Mouse (Mus musculus) intestine, embryonic 15.5 days (tissue): Measurements from ENCODE around the gene Stx4a. TPM values are rescaled to one million over a fixed set of nuclear protein-coding genes. Genes with fewer than 3 reads are reported as not detected.
"Not testable (repeated sequence)": the region's sequence is repeated elsewhere in the genome, so short reads cannot be mapped to it uniquely, and the experiment has no call there.

ENCODE experiments used
- ATAC-seq: fragments of 200-750 bp; cut with Nextera tagmentation; 2 replicates; pipeline ENCODE4 v1.8.0; 2017; ENCODE audit warnings: moderate TSS enrichment, moderate library complexity
- H3K27ac ChIP-seq: fragments of 300-500 bp; sonication (generic); 2 replicates; pipeline ENCODE4 v1.5.1; 2015; ENCODE audit warnings: mild to moderate bottlenecking, inconsistent platforms
- H3K27me3 ChIP-seq: fragments of 300-500 bp; sonication (generic); replicated peaks from 2 replicates; pipeline ENCODE4 v1.6.1; 2015; ENCODE audit warnings: inconsistent platforms
- H3K36me3 ChIP-seq: fragments of 300-500 bp; sonication (generic); 2 replicates; pipeline ENCODE4 v1.6.1; 2015; ENCODE audit warnings: inconsistent platforms
- H3K4me1 ChIP-seq: fragments of 300-500 bp; sonication (generic); replicated peaks from 2 replicates; pipeline ENCODE4 v1.6.1; 2015; ENCODE audit warnings: inconsistent platforms
- H3K4me2 ChIP-seq: fragments of 300-500 bp; sonication (generic); replicated peaks from 2 replicates; pipeline ENCODE4 v1.6.1; 2015; ENCODE audit warnings: mild to moderate bottlenecking, inconsistent platforms
- H3K4me3 ChIP-seq: fragments of 300-500 bp; sonication (generic); replicated peaks from 2 replicates; pipeline ENCODE4 v1.5.1; 2015; ENCODE audit warnings: inconsistent platforms
- H3K9ac ChIP-seq: fragments of 300-500 bp; sonication (generic); 2 replicates; pipeline ENCODE4 v1.6.1; 2015; ENCODE audit warnings: inconsistent platforms
- H3K9me3 ChIP-seq: fragments of 300-500 bp; sonication (generic); 2 replicates; pipeline ENCODE4 v1.6.1; 2016; ENCODE audit warnings: inconsistent platforms
- WGBS: fragments of 180-500 bp; shearing (Covaris S2); methylation state at CpG from one replicate; pipeline ENCODE4 v1.1.7; 2015; 5-methylcytosine and 5-hydroxymethylcytosine counted together
- polyA plus RNA-seq: library from polyadenylated mRNA; unstranded; fragments of >200 nt; fragmentation: Nextera tagmentation; extraction: Ambion mirVana; gene quantifications from 2 replicates; pipeline ENCODE4 v1.2.1, GENCODE M21; 2015

The Stx4a gene
- polyA plus RNA-seq, 1 experiment from 2014 or later: 40.6 TPM

GRCm38 (mm10) chr7:127815954-127816821, 7.9 kb upstream of the Stx4a start:
- Histone ChIP-seq H3K4me2 (no peak overlapping the region), H3K9me3 (no peaks in the 10 kb centered on the region), H3K27ac (peak overlapping the region; percentile 10), H3K4me1 (no peaks in the 10 kb centered on the region), H3K9ac (no peak overlapping the region), H3K27me3 (no peaks in the 10 kb centered on the region), H3K4me3 (no peak overlapping the region), H3K36me3 (no peaks in the 10 kb centered on the region)
- ATAC-seq: peak; percentile 18; the same call in 1 of the 2 replicates
- WGBS: 54% methylated on average over 15 of the region's 15 CpGs

GRCm38 (mm10) chr7:127817053-127817452, 7.0 kb upstream of the Stx4a start:
- WGBS: 79% methylated on average over 7 of the region's 7 CpGs
- Histone ChIP-seq H3K36me3 (no peaks in the 10 kb centered on the region), H3K9me3 (no peaks in the 10 kb centered on the region), H3K27ac (no peak overlapping the region), H3K4me3 (no peak overlapping the region), H3K4me2 (no peak overlapping the region), H3K9ac (no peak overlapping the region), H3K27me3 (no peaks in the 10 kb centered on the region), H3K4me1 (0 out of 2 replicates have a peak, but pooled peaks cover 3% of the 10 kb centered on the region)
- ATAC-seq: no peak

GRCm38 (mm10) chr7:127817776-127818175, 6.3 kb upstream of the Stx4a start:
- H3K36me3 ChIP-seq: no peaks in the 10 kb centered on the region
- H3K4me2 ChIP-seq: no peak overlapping the region
- H3K4me3 ChIP-seq: no peak overlapping the region
- no peak overlapping the region for H3K9ac ChIP-seq
- no peak for ATAC-seq
- no peak overlapping the region for H3K27ac ChIP-seq
- no peaks in the 10 kb centered on the region for H3K9me3 ChIP-seq
- 0 out of 2 replicates have a peak, but pooled peaks cover 3% of the 10 kb centered on the region for H3K4me1 ChIP-seq
- no peaks in the 10 kb centered on the region for H3K27me3 ChIP-seq
- WGBS: 90% methylated on average over 5 of the region's 5 CpGs

GRCm38 (mm10) chr7:127820836-127821509, 3.1 kb upstream of the Stx4a start:
- Histone ChIP-seq H3K36me3 (no peaks in the 10 kb centered on the region), H3K9me3 (no peaks in the 10 kb centered on the region), H3K4me3 (no peak overlapping the region), H3K4me2 (no peak overlapping the region), H3K9ac (no peak overlapping the region), H3K27me3 (no peaks in the 10 kb centered on the region), H3K4me1 (peaks cover 7% of the 10 kb centered on the region; the same call in 1 of the 2 replicates), H3K27ac (0 out of 2 replicates have a peak overlapping the region, but pooled peaks have one; percentile 13)
- WGBS: 53% methylated on average over 13 of the region's 13 CpGs
- no peak for ATAC-seq

- WGBS: 92% methylated on average over 3 of the region's 3 CpGs
- H3K27me3 ChIP-seq: no peaks in the 10 kb centered on the region
- no peak overlapping the region for H3K4me2 ChIP-seq
- H3K9me3 ChIP-seq: no peaks in the 10 kb centered on the region
- H3K4me1 ChIP-seq: peaks cover 7% of the 10 kb centered on the region; the same call in 1 of the 2 replicates
- ATAC-seq: no peak
- no peaks in the 10 kb centered on the region for H3K36me3 ChIP-seq
- no peak overlapping the region for H3K27ac ChIP-seq
- H3K9ac ChIP-seq: no peak overlapping the region
- no peak overlapping the region for H3K4me3 ChIP-seq
Observed at GRCm38 (mm10) chr7:127822494-127822893, 1.6 kb upstream of the Stx4a start.

- H3K27me3 ChIP-seq: no peaks in the 10 kb centered on the region
- H3K9me3 ChIP-seq: no peaks in the 10 kb centered on the region
- peak overlapping the region; percentile 72 for H3K4me2 ChIP-seq
- H3K27ac ChIP-seq: no peak overlapping the region
- peaks cover 7% of the 10 kb centered on the region; the same call in 1 of the 2 replicates for H3K4me1 ChIP-seq
- H3K9ac ChIP-seq: peak overlapping the region; percentile 67; the same call in 1 of the 2 replicates
- H3K4me3 ChIP-seq: peak overlapping the region; percentile 56
- no peaks in the 10 kb centered on the region for H3K36me3 ChIP-seq
- WGBS: 66% methylated on average over 11 of the region's 11 CpGs
- ATAC-seq: peak; percentile 37
Observed at GRCm38 (mm10) chr7:127823236-127824171, 590 bp upstream of the Stx4a start.

- Histone ChIP-seq H3K4me3 (no peak overlapping the region), H3K27me3 (no peaks in the 10 kb centered on the region), H3K9ac (no peak overlapping the region), H3K4me1 (no peaks in the 10 kb centered on the region), H3K9me3 (no peaks in the 10 kb centered on the region), H3K4me2 (no peak overlapping the region), H3K27ac (no peak overlapping the region), H3K36me3 (no peaks in the 10 kb centered on the region)
- 78% methylated on average over 2 of the region's 2 CpGs for WGBS
- ATAC-seq: no peak
Observed at GRCm38 (mm10) chr7:127835550-127835949, 11.5 kb downstream of the Stx4a start.

GRCm38 (mm10) chr7:127837473-127837872, 13.4 kb downstream of the Stx4a start:
- H3K36me3 ChIP-seq: no peaks in the 10 kb centered on the region
- H3K27me3 ChIP-seq: no peaks in the 10 kb centered on the region
- H3K9me3 ChIP-seq: no peaks in the 10 kb centered on the region
- no peak overlapping the region for H3K9ac ChIP-seq
- 90% methylated on average over 5 of the region's 5 CpGs for WGBS
- peaks cover 5% of the 10 kb centered on the region; the same call in 1 of the 2 replicates for H3K4me1 ChIP-seq
- H3K27ac ChIP-seq: no peak overlapping the region
- no peak for ATAC-seq
- no peak overlapping the region for H3K4me3 ChIP-seq
- no peak overlapping the region for H3K4me2 ChIP-seq

GRCm38 (mm10) chr7:127837878-127838277, 13.8 kb downstream of the Stx4a start:
- not testable (repeated sequence) for H3K27me3 ChIP-seq, ATAC-seq, H3K27ac ChIP-seq, H3K4me1 ChIP-seq, H3K9me3 ChIP-seq, H3K4me3 ChIP-seq, H3K9ac ChIP-seq, H3K36me3 ChIP-seq, H3K4me2 ChIP-seq
- WGBS: 82% methylated on average over 4 of the region's 4 CpGs

GRCm38 (mm10) chr7:127840031-127840430, 15.9 kb downstream of the Stx4a start:
- not testable (repeated sequence) for H3K27ac ChIP-seq, H3K36me3 ChIP-seq, H3K4me3 ChIP-seq, H3K4me1 ChIP-seq, H3K4me2 ChIP-seq, H3K9ac ChIP-seq, H3K27me3 ChIP-seq, H3K9me3 ChIP-seq, ATAC-seq
- WGBS: 82% methylated on average over 2 of the region's 2 CpGs

GRCm38 (mm10) chr7:127840886-127841285, 16.8 kb downstream of the Stx4a start:
- WGBS: 6% methylated on average over 15 of the region's 15 CpGs
- peaks cover 8% of the 10 kb centered on the region; the same call in 1 of the 2 replicates for H3K36me3 ChIP-seq
- H3K9me3 ChIP-seq: no peaks in the 10 kb centered on the region
- peak overlapping the region; percentile 88 for H3K27ac ChIP-seq
- peak overlapping the region; percentile 77 for H3K4me2 ChIP-seq
- ATAC-seq: peak; percentile 34
- peak overlapping the region; percentile 82 for H3K4me3 ChIP-seq
- H3K9ac ChIP-seq: peak overlapping the region; percentile 72
- H3K4me1 ChIP-seq: peaks cover 5% of the 10 kb centered on the region; the same call in 1 of the 2 replicates
- no peaks in the 10 kb centered on the region for H3K27me3 ChIP-seq
